Mouse (Mus musculus): ENCODE measurements around the gene Tmcc3.

Gene Tmcc3

GRCm38 (mm10) chr10:94567915-94568314 is 256.2 kb downstream of the Tmcc3 start:
- in situ Hi-C loops (cut with MboI, MseI): no loop called here

- in situ Hi-C loops (cut with MboI, MseI): no loop called here
These were observed 257.1 kb downstream of the Tmcc3 start for GRCm38 (mm10) chr10:94568867-94569266.

- in situ Hi-C loops (cut with MboI, MseI): no loop called here
These were observed 258.0 kb downstream of the Tmcc3 start for GRCm38 (mm10) chr10:94569731-94570130.

GRCm38 (mm10) chr10:94571927-94572620 is 260.3 kb downstream of the Tmcc3 start:
- in situ Hi-C loops (cut with MboI, MseI): no loop called here

- in situ Hi-C loops (cut with MboI, MseI): no loop called here
These were observed 261.0 kb downstream of the Tmcc3 start for GRCm38 (mm10) chr10:94572772-94573171.

GRCm38 (mm10) chr10:94574451-94575333 is 262.9 kb downstream of the Tmcc3 start:
- in situ Hi-C loops (cut with MboI, MseI): loop anchor here in 1 of 2 experiments (5.0 kb wide), 1 partner anchor 67 kb away; no protein-coding TSS in a partner anchor

GRCm38 (mm10) chr10:94575958-94576357 is 264.2 kb downstream of the Tmcc3 start:
- in situ Hi-C loops (cut with MboI, MseI): loop anchor here in 1 of 2 experiments (5.0 kb wide), 1 partner anchor 69 kb away; no protein-coding TSS in a partner anchor

- in situ Hi-C loops (cut with MboI, MseI): loop anchor here in 1 of 2 experiments (5.0 kb wide), 1 partner anchor 72 kb away; no protein-coding TSS in a partner anchor
These were observed 267.1 kb downstream of the Tmcc3 start for GRCm38 (mm10) chr10:94578870-94579269.

GRCm38 (mm10) chr10:94581384-94581783 is 269.6 kb downstream of the Tmcc3 start:
- in situ Hi-C loops (cut with MboI, MseI): no loop called here

GRCm38 (mm10) chr10:94583714-94584113 is 272.0 kb downstream of the Tmcc3 start:
- in situ Hi-C loops (cut with MboI, MseI): no loop called here

- in situ Hi-C loops (cut with MboI, MseI): no loop called here
These were observed 273.2 kb downstream of the Tmcc3 start for GRCm38 (mm10) chr10:94584851-94585359.

- in situ Hi-C loops (cut with MboI, MseI): no loop called here
These were observed 274.1 kb downstream of the Tmcc3 start for GRCm38 (mm10) chr10:94585819-94586218.

- in situ Hi-C loops (cut with MboI, MseI): no loop called here
These were observed 277.2 kb downstream of the Tmcc3 start for GRCm38 (mm10) chr10:94588976-94589375.

GRCm38 (mm10) chr10:94595705-94596104 is 284.0 kb downstream of the Tmcc3 start:
- in situ Hi-C loops (cut with MboI, MseI): no loop called here

- in situ Hi-C loops (cut with MboI, MseI): loop anchor here in 1 of 2 experiments (25.0 kb wide), 1 partner anchor 1713 kb away; no protein-coding TSS in a partner anchor
These were observed 288.1 kb downstream of the Tmcc3 start for GRCm38 (mm10) chr10:94599846-94600245.

GRCm38 (mm10) chr10:94601034-94601433 is 289.3 kb downstream of the Tmcc3 start:
- in situ Hi-C loops (cut with MboI, MseI): loop anchor here in 1 of 2 experiments (25.0 kb wide), 1 partner anchor 1714 kb away; no protein-coding TSS in a partner anchor

- in situ Hi-C loops (cut with MboI, MseI): loop anchor here in 1 of 2 experiments (25.0 kb wide), 1 partner anchor 1718 kb away; no protein-coding TSS in a partner anchor
These were observed 293.7 kb downstream of the Tmcc3 start for GRCm38 (mm10) chr10:94605491-94605890.

- in situ Hi-C loops (cut with MboI, MseI): loop anchor here in 1 of 2 experiments (25.0 kb wide), 1 partner anchor 1722 kb away; no protein-coding TSS in a partner anchor
These were observed 297.6 kb downstream of the Tmcc3 start for GRCm38 (mm10) chr10:94609309-94609777.

- in situ Hi-C loops (cut with MboI, MseI): loop anchor here in 1 of 2 experiments (25.0 kb wide), 1 partner anchor 1724 kb away; no protein-coding TSS in a partner anchor
These were observed 299.6 kb downstream of the Tmcc3 start for GRCm38 (mm10) chr10:94611228-94611968.

- in situ Hi-C loops (cut with MboI, MseI): loop anchor here in 1 of 2 experiments (25.0 kb wide), 1 partner anchor 1725 kb away; no protein-coding TSS in a partner anchor
These were observed 300.3 kb downstream of the Tmcc3 start for GRCm38 (mm10) chr10:94611969-94612440.
